Mouse (Mus musculus) kidney, postnatal 36 days (tissue): ENCODE measurements at regions not wholly inside any gene's neighbourhood (a gene's known extent, or its start where the extent isn't known, plus 50 kb on each side); places are given as distances from the start of the nearest gene placed in this dataset.

ENCODE experiments used
- DNase-seq, 2 experiments: peaks; one replicate each; pipeline ENCODE4 v3.0.0; 2021 to 2022; ENCODE audit warnings: mixed read lengths in 2 of 2

- DNase-seq: no peak
Observed at GRCm38 (mm10) chr3:62985033-62985432, 256.3 kb upstream of the Mme start.

DNA sequence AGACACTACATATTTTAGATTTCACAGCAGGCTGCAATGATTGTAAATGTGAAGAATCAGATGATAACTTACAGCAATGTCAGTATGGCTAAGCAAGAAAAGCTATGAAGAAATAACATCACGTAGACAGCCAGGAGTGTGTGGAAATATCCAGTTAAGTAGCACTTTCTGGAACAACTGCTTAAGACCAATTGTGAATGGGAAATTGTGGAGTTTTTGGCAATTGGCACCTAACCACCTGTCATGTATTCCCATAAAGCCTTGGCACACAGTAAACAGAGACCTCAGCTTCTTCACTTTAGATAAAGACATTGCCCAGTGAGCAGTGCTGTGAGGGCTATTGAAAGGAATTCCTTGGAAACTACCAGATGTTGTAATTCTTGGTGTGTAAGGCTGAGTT, 264.4 kb upstream of the Mme start:
- no peak for DNase-seq

DNA sequence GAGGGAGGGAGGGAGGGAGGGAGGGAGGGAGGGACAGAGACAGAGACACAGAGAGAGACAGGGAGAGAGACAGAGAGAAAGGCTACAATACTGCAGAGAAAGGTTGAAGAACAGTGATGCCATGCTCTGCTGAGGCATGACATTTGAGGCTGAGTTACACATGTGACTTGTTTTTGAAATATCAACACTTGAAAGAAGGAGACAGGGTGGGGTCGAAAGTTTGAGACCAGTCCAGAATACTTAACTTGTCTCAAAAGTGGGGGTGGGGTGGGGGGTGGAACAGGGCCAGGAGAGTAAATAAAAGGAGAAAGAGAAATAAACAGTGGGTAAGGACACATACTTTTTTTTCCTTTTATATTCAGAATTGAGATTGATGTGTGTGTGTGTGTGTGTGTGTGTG, 278.1 kb upstream of the Mme start:
- DNase-seq: no peak

GRCm38 (mm10) chr3:62962608-62963007, 278.7 kb upstream of the Mme start:
- no peak for DNase-seq

DNA sequence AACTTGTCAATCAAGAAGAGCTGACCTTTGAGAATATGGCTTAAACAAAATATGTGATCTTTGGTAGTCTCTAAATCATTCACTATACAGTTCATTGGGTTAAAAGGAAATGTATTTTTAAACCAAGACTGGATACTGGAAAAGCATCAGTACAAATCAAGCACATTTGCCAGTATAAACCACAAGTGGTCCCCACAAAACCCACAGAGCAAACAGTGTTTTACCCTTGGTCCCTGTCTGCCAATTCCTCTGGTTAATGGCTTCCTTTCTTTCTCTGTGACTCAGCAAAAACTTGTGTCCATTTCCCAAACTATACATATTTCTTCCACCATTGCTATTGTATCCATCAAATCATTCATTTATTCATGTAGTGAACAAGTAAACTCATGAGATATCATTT, 296.0 kb upstream of the Mme start:
- no peak for DNase-seq

DNA sequence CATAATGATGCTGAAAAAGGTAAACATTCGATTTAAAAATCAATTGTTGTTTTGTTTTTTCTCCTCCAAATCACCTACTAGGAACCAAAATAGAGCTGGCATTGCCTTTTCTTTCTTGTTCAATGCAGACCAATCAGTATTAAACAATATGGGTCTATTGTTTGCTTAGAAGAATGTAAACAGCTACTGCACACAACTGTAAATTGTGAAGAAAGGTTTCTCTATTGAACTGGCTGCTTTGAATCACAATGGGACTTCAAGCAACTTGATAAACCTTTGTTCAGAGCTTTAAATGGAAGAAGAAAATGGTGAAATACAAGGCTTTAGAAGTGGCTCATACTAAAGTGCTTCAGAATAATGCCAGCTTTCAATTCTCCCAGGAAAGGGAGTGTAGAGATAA, 302.7 kb upstream of the Mme start:
- no peak for DNase-seq

- DNase-seq: peak; percentile 11 to 32
Observed at GRCm38 (mm10) chr3:62924441-62924840, 316.9 kb upstream of the Mme start.

DNA sequence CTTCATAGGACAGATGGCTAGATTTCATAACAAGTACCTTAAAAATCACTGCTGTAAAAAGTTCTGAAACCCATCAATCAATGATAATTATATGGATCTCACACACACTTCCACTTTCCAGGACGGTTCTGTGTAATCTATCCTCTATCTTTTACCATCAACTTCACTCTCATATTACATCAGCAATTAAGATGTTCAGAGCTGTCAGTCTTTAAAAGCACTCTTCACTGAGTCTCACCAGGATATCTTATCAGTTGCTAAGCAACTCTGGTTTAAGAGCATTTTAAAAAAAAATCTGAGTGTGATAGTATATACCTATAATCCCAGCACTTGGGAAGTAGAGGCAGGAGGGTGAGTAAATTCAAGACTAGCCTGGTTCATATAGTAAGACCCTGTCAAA, 312.0 kb upstream of the Gpr149 start:
- no peak for DNase-seq

DNA sequence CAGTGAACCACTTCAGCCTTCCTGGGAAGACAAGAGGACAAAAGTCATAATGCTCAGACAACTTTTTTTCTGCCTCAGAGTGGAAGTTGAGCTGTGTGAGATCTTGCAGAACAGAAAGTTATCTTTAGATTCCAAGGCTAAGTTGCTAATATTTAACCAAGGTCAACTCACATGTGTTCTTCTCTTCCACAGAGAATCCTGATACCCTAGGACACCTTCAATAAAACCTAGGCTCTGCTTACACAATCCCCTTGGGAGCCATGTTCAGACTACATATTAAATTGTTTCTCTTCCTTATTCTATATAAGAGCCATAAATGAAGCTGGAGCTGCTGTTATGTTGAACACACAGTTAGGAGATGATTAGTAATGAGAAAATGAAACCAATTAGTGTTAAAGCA, 280.2 kb upstream of the Gpr149 start:
- DNase-seq: peak in 1 of 2 experiments; percentile 11

GRCm38 (mm10) chr3:62882310-62883073, 277.6 kb upstream of the Gpr149 start:
- DNase-seq: no peak

- peak; percentile 10 to 61 for DNase-seq
Observed at GRCm38 (mm10) chr3:62860731-62861130, 255.8 kb upstream of the Gpr149 start.

DNA sequence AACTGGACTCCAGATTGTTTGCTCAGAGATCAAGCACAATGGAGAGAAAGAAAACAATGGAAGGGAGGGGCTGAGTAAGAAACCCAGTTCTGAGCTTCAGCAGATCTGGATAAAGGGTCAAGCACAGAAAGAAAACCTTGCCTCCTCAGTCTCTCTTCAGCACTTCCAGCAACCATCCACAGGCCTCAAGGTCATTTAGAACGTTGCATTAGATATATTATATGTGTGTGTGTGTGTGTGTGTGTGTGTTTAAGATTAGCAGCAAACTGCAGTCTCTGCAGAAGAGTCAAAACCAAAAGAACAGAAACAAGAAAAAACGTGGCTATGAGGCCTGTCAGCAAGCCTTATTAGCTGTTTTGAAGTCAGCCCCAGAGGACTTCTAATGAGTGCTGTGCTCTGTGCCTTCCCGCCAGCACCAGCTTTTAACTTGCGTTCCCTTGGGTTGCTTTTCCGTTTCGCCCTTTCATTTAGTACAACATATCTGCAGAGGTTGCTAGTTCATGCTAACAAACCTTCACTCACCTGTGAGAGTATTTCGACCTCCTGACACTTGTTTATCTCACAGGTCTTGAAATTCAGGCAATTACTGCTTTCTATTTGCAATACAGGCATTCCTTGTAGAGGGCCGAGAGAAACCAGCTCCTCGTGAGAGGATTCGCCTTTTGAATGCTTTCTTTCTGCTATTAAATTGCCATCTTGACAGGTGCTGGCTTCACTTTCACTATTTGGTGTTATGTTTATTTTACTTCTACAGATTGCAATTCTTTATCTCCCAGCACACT, 230.9 kb upstream of the Gpr149 start:
- DNase-seq: no peak

DNA sequence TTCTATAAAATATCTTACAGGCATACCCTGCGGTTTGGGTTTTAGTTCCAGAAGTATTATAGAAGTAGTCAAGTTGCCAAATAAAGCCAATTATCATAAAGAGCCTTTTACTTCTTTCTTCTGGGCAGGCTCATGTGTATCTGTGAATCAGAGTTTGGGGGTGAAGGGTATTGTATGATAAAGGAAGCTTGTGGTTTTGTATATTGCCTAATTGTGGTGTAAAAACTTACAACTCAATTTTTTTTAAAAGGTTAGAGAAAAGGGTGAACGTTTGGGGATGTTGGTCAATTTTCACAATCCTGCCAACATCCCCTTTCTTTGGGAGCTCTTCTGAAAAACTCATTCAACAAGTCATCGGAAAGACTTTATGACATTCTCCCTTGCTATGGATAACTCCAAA, 219.0 kb upstream of the Gpr149 start:
- no peak for DNase-seq

GRCm38 (mm10) chr3:62801044-62801443, 196.1 kb upstream of the Gpr149 start:
- peak; percentile 69 to 70 for DNase-seq

GRCm38 (mm10) chr3:62786233-62786632, 181.3 kb upstream of the Gpr149 start:
- no peak for DNase-seq
